Mouse (Mus musculus): ENCODE measurements around the gene Kmt2e. TPM values are rescaled to one million over a fixed set of nuclear protein-coding genes. Genes with fewer than 3 reads are reported as not detected.

Gene Kmt2e
- total and polyA plus RNA-seq, 3 experiments, result 16.2 to 75.6 (median 29.3) TPM

DNA sequence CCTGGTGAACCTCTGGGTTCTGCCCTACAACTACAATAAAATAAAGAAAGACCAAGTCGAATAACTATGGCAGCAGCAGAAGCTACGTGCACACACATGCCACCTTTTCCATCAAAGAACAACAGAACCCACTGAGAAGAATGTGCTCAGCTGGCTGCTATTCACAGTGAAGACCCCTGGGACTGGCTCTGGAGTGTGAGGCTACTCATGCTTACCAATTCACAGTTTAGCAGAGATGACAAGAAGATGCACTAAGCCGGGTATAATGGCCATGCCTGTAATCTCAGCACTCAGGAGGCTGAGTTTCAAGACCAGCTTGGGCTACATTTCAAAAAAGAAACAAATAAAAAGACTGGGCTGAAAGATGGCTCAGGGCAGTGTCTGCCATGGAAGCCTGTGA lies 82.7 kb downstream of the Kmt2e start:
- H3K9ac ChIP-seq (ENCODE audit: control insufficient read depth, low read depth, low read length, poor library complexity, severe bottlenecking), result no peak overlapping the region
- H3K4me1 ChIP-seq (ENCODE audit: control insufficient read depth in 1 of 2, insufficient read depth in 2 of 2, low read length in 2 of 2), result peaks cover 3 to 13% of the 10 kb centered on the region in 2 experiments
- no peak overlapping the region for H3K4me3 ChIP-seq (ENCODE audit: control insufficient read depth in 1 of 2, insufficient read depth in 1 of 2, low read depth in 2 of 2, low read length in 2 of 2)
- no peaks in the 10 kb centered on the region for H3K27me3 ChIP-seq (ENCODE audit: control insufficient read depth in 1 of 2, insufficient read depth in 2 of 2, low read length in 2 of 2)
- no peaks in the 10 kb centered on the region for H3K79me2 ChIP-seq (ENCODE audit: control insufficient read depth, insufficient read depth, low read length, poor library complexity)
- H3K27ac ChIP-seq (ENCODE audit: control insufficient read depth, low read depth, low read length), result no peak overlapping the region
- TF ChIP-seq MYC (IDR thresholded peaks at IDR 0.05; ENCODE audit: low read depth, low read length), result no peak
- no peak for TF ChIP-seq TAL1 (IDR thresholded peaks at IDR 0.05; ENCODE audit: low read length)
- TF ChIP-seq MXI1 (IDR thresholded peaks at IDR 0.05; ENCODE audit: low read depth, low read length), result no peak
- TF ChIP-seq SIN3A (IDR thresholded peaks at IDR 0.05; ENCODE audit: low read length), result no peak
- TF ChIP-seq NELFE (IDR thresholded peaks at IDR 0.05; ENCODE audit: low read depth, low read length), result no peak
- no peak for TF ChIP-seq TCF12 (IDR thresholded peaks at IDR 0.05; ENCODE audit: low read depth, low read length)
- TF ChIP-seq CHD1 (IDR thresholded peaks at IDR 0.05; ENCODE audit: low read depth, low read length), result no peak
- TF ChIP-seq JUND (IDR thresholded peaks at IDR 0.05; ENCODE audit: low read depth, low read length), result no peak
- TF ChIP-seq HCFC1 (IDR thresholded peaks at IDR 0.05; ENCODE audit: low read depth, low read length), result no peak
- TF ChIP-seq GABPA (IDR thresholded peaks at IDR 0.05; ENCODE audit: low read depth, low read length), result no peak
- TF ChIP-seq E2F4 (IDR thresholded peaks at IDR 0.05; ENCODE audit: borderline replicate concordance, low read depth, low read length), result no peak
- no peak for TF ChIP-seq ZC3H11A (IDR thresholded peaks at IDR 0.05; ENCODE audit: low read depth, low read length)
- DNase-seq (ENCODE audit: low read depth, low spot score), result no peak
- no peaks in the 10 kb centered on the region for H3K9me3 ChIP-seq (replicated peaks; ENCODE audit: insufficient read depth, low read length)
- H3K36me3 ChIP-seq (ENCODE audit: control insufficient read depth in 1 of 2, insufficient read depth in 2 of 2, low read length in 2 of 2), result peaks cover 2 to 12% of the 10 kb centered on the region in 2 experiments; a peak in 3 of 4 replicates

DNA sequence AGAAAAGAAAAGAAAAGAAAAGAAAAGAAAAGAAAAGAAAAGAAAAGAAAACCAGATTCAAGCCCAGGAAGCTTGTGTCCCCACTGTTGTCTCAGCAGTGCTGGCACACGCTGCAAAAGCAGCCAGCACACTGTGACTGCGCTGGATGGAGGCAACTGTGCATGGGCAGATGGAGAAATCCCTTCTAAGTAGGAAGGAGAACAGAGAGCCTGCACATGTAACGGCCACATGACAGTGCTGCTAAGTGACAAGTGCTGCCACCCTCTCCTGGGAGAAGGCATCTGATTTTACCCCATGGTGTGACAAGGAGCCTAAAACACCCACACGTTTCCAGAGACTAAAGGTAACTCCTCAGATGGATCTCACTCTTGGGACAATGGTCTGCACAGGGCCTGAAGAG lies 83.6 kb downstream of the Kmt2e start:
- no peak overlapping the region for H3K4me3 ChIP-seq (ENCODE audit: control insufficient read depth in 1 of 2, insufficient read depth in 1 of 2, low read depth in 2 of 2, low read length in 2 of 2)
- DNase-seq (ENCODE audit: low read depth, low spot score), result no peak
- no peak overlapping the region for H3K9ac ChIP-seq (ENCODE audit: control insufficient read depth, low read depth, low read length, poor library complexity, severe bottlenecking)
- H3K9me3 ChIP-seq (replicated peaks; ENCODE audit: insufficient read depth, low read length), result no peaks in the 10 kb centered on the region
- peaks cover 2 to 12% of the 10 kb centered on the region in 2 experiments; a peak in 3 of 4 replicates for H3K36me3 ChIP-seq (ENCODE audit: control insufficient read depth in 1 of 2, insufficient read depth in 2 of 2, low read length in 2 of 2)
- peaks cover 3 to 13% of the 10 kb centered on the region in 2 experiments for H3K4me1 ChIP-seq (ENCODE audit: control insufficient read depth in 1 of 2, insufficient read depth in 2 of 2, low read length in 2 of 2)
- TF ChIP-seq MXI1 (IDR thresholded peaks at IDR 0.05; ENCODE audit: low read depth, low read length) (no peak), NRF1 (IDR thresholded peaks at IDR 0.05; ENCODE audit: insufficient read depth, low read depth, low read length, poor library complexity, severe bottlenecking) (no peak), MAX (IDR thresholded peaks at IDR 0.05; ENCODE audit: low read length) (no peak), SMC3 (IDR thresholded peaks at IDR 0.05; ENCODE audit: low read depth, low read length) (no peak), ETS1 (IDR thresholded peaks at IDR 0.05; ENCODE audit: low read depth, low read length) (no peak), SIN3A (IDR thresholded peaks at IDR 0.05; ENCODE audit: low read length) (no peak), MAZ (IDR thresholded peaks at IDR 0.05; ENCODE audit: low read depth, low read length) (no peak), TAL1 (IDR thresholded peaks at IDR 0.05; ENCODE audit: low read length) (no peak), E2F4 (IDR thresholded peaks at IDR 0.05; ENCODE audit: borderline replicate concordance, low read depth, low read length) (no peak), MEF2A (IDR thresholded peaks at IDR 0.05; ENCODE audit: extremely low read depth, insufficient replicate concordance, low read depth, low read length, poor library complexity, severe bottlenecking) (no peak), CTCF (IDR thresholded peaks at IDR 0.05 in 2 of 3, conservative IDR thresholded peaks at IDR 0.05 in 1 of 3; ENCODE audit: control insufficient read depth in 1 of 3, insufficient read depth in 1 of 3, low read depth in 2 of 3, low read length in 3 of 3, poor library complexity in 1 of 3, severe bottlenecking in 1 of 3) (no peak), ZC3H11A (IDR thresholded peaks at IDR 0.05; ENCODE audit: low read depth, low read length) (no peak), ZNF384 (IDR thresholded peaks at IDR 0.05; ENCODE audit: low read depth, low read length) (no peak)
- H3K27me3 ChIP-seq (ENCODE audit: control insufficient read depth in 1 of 2, insufficient read depth in 2 of 2, low read length in 2 of 2), result no peaks in the 10 kb centered on the region
- H3K79me2 ChIP-seq (ENCODE audit: control insufficient read depth, insufficient read depth, low read length, poor library complexity), result no peaks in the 10 kb centered on the region
- no peak overlapping the region for H3K27ac ChIP-seq (ENCODE audit: control insufficient read depth, low read depth, low read length)
